Mouse (Mus musculus) kidney, embryonic 16.5 days (tissue): ENCODE measurements around the gene Fnip2. TPM values are rescaled to one million over a fixed set of nuclear protein-coding genes. Genes with fewer than 3 reads are reported as not detected.
A peak's percentile ranks its signal among the peaks of the same experiment; 100 is the strongest.

ENCODE experiments used
- ATAC-seq: fragments of 200-750 bp; cut with Nextera tagmentation; 2 replicates; pipeline ENCODE4 v1.8.0; 2017; ENCODE audit warnings: moderate TSS enrichment; ENCODE audit not compliant: low FRiP score, low TSS enrichment
- H3K27ac ChIP-seq: fragments of 300-500 bp; sonication (generic); 2 replicates; pipeline ENCODE4 v1.5.1; 2014; ENCODE audit warnings: low read length
- H3K27me3 ChIP-seq: fragments of 300-500 bp; sonication (generic); 2 replicates; pipeline ENCODE4 v1.6.1; 2014; ENCODE audit warnings: low read length, control low read depth, mixed read lengths; ENCODE audit not compliant: insufficient read depth
- H3K36me3 ChIP-seq: fragments of 300-500 bp; sonication (generic); 2 replicates; pipeline ENCODE4 v1.6.1; 2014; ENCODE audit warnings: low read length, control low read depth, mixed read lengths; ENCODE audit not compliant: insufficient read depth
- H3K4me1 ChIP-seq: fragments of 300-500 bp; sonication (generic); 2 replicates; pipeline ENCODE4 v1.6.1; 2014; ENCODE audit warnings: low read length, control low read depth, mixed read lengths; ENCODE audit not compliant: insufficient read depth
- H3K4me2 ChIP-seq: fragments of 300-500 bp; sonication (generic); replicated peaks from 2 replicates; pipeline ENCODE4 v1.6.1; 2014; ENCODE audit warnings: low read depth, low read length
- H3K4me3 ChIP-seq: fragments of 300-500 bp; sonication (generic); 2 replicates; pipeline ENCODE4 v1.5.1; 2014; ENCODE audit warnings: mild to moderate bottlenecking, low read length
- H3K9ac ChIP-seq: fragments of 300-500 bp; sonication (generic); replicated peaks from 2 replicates; pipeline ENCODE4 v1.6.1; 2014; ENCODE audit warnings: low read length
- H3K9me3 ChIP-seq: fragments of 300-500 bp; sonication (generic); 2 replicates; pipeline ENCODE4 v1.6.1; 2016; ENCODE audit warnings: low read length, control low read depth
- WGBS: fragments of 180-500 bp; shearing (Covaris S2); extraction: QIAGEN DNeasy Blood & Tissue Kit; methylation state at CpG from one replicate; pipeline ENCODE4 v1.1.7; 2014; 5-methylcytosine and 5-hydroxymethylcytosine counted together
- polyA plus RNA-seq: library from polyadenylated mRNA; unstranded; fragments of >200 nt; fragmentation: Nextera tagmentation; extraction: Ambion mirVana; gene quantifications from 2 replicates; pipeline ENCODE4 v1.2.1, GENCODE M21; 2015

Gene Fnip2
- polyA plus RNA-seq, 1 experiment from 2014 or later, result 3.2 TPM

DNA sequence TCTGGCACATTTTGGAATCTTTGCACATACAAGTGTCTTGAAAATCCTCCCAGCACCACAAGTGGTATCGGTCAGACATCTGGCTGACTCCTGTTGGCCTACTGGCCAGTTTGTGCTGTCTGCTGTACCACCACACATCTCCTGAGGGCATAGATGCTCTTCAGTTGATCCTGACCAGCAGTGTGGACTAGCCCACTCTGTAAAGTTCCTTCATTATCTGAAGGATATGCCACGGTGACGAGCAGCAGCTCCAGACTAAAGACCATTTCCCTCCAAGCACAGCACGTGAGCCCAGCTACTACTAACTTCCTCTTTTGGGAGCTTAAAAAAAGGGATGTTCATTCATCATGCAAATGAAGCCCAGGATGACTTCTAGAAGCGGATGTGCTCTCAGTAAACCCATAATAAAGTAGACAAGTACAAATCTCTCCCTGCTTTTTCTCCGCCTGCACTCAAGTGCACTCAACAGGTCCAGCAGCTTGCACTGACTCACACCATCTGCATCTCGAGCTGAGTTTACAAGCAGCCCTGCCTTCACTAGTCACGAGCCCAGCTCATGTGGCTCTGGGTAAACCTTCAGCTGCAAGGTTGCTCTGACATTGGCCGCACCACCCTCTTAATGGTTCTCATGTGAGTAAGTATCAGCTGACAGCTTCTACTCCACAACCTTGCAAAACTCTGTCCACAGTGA, 35.9 kb downstream of the Fnip2 start:
- Histone ChIP-seq H3K4me1 (peaks cover 12% of the 10 kb centered on the region), H3K27me3 (no peaks in the 10 kb centered on the region), H3K4me2 (no peak overlapping the region), H3K9ac (no peak overlapping the region), H3K9me3 (no peaks in the 10 kb centered on the region), H3K27ac (no peak overlapping the region), H3K4me3 (no peak overlapping the region), H3K36me3 (no peaks in the 10 kb centered on the region)
- ATAC-seq, result peak; percentile 71; the same call in 1 of the 2 replicates
- WGBS, result 64% methylated on average over 9 of the region's 9 CpGs

DNA sequence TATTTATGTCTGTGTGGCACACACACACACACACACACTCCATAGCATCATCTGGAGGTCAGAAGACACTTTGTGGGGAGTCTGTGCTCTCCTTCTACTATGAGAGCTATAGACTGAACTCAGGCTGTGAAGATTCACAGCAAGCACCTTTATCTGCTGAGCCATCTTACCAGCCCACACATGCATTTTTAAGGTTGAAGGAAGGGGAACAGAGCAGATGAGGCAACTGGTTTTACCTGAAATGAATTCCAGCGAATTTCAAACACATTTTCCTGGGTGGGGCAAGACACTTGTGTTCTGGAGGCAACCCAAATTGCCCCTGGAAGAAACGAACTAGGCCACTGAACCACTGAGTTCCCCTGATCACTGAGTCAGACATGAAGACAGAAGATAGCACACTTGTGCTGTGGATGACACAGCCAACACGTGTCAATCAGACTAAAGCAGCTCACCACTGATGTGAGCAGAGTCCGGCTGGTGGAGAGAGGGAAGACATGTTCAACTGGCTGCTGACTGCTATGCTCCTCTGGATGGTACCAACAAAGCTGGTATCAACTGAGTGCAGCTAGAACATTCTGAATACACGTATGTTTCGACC, 38.0 kb downstream of the Fnip2 start:
- Histone ChIP-seq H3K9ac (no peak overlapping the region), H3K9me3 (no peaks in the 10 kb centered on the region), H3K4me2 (no peak overlapping the region), H3K4me3 (no peak overlapping the region), H3K36me3 (no peaks in the 10 kb centered on the region), H3K4me1 (peaks cover 12% of the 10 kb centered on the region), H3K27me3 (no peaks in the 10 kb centered on the region), H3K27ac (no peak overlapping the region)
- ATAC-seq, result no peak
- 86% methylated on average over 6 of the region's 6 CpGs for WGBS

DNA sequence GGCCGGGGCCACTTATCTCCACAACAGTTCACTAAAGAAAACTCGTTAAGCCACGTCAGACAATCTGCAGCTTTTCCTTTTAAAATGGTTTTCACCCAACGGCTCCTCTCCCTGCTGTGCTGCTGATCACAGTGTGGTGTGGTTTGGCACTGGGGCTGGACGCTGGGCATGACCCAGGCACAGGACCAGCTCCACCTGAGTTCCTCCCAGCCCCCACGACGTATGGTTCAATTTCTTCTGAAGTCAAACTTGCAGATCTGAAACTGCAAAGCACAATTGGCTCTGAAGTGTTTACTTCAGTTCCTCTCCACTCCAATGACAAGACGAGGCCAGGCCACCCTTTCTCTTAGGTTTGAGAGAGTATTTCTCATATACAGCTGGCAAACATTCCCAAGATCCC, 39.1 kb downstream of the Fnip2 start:
- no peak overlapping the region for H3K27ac ChIP-seq
- no peak overlapping the region for H3K9ac ChIP-seq
- H3K4me2 ChIP-seq, result no peak overlapping the region
- 69% methylated on average over 8 of the region's 8 CpGs for WGBS
- H3K36me3 ChIP-seq, result no peaks in the 10 kb centered on the region
- H3K27me3 ChIP-seq, result no peaks in the 10 kb centered on the region
- no peak overlapping the region for H3K4me3 ChIP-seq
- H3K4me1 ChIP-seq, result peaks cover 12% of the 10 kb centered on the region
- no peak for ATAC-seq
- H3K9me3 ChIP-seq, result no peaks in the 10 kb centered on the region

DNA sequence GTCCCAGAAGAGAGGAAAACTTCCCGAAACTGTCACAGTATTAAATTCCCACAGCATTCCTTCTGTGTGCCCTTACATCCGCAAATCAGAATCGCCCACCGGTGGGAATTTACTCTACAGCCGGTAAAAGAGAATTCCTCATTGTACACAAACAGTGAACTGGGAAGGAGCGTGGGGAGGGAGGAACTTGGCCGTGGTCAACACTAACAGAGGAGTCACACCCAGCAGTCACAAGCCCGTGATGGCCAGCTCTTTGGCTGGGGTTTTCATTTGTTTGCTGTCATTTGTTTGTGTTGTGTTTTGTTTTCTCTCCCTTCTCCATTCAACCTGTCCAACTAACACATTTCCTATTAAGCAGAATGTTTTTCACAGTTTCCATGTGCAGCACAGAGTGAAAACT, 39.7 kb downstream of the Fnip2 start:
- Histone ChIP-seq H3K9ac (no peak overlapping the region), H3K36me3 (no peaks in the 10 kb centered on the region), H3K4me1 (peaks cover 12% of the 10 kb centered on the region), H3K4me2 (no peak overlapping the region), H3K27me3 (no peaks in the 10 kb centered on the region), H3K4me3 (no peak overlapping the region), H3K9me3 (no peaks in the 10 kb centered on the region), H3K27ac (no peak overlapping the region)
- no peak for ATAC-seq
- 52% methylated on average over 8 of the region's 8 CpGs for WGBS

DNA sequence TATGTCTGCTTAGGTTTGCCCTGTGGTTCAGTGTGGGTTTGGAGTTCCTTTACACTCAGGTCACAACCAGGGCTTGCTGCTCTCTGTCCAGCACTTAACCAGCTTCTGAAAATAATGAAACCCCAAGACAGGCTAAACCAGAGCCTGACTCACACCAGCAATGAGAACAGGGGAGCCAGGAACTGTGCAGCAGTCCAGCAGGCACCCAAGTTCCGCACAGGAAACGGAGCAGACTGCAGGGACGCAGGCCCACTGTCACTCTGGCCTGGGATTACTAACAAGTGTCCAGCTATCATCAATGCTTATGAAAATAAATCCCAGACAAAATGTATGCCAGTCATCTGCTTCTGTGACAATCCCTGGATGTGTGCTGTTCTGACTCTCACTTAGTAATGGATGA, 40.1 kb downstream of the Fnip2 start:
- H3K4me3 ChIP-seq, result no peak overlapping the region
- no peak for ATAC-seq
- no peak overlapping the region for H3K4me2 ChIP-seq
- no peaks in the 10 kb centered on the region for H3K27me3 ChIP-seq
- 86% methylated on average over 3 of the region's 3 CpGs for WGBS
- no peaks in the 10 kb centered on the region for H3K9me3 ChIP-seq
- H3K36me3 ChIP-seq, result no peaks in the 10 kb centered on the region
- no peak overlapping the region for H3K27ac ChIP-seq
- H3K9ac ChIP-seq, result no peak overlapping the region
- H3K4me1 ChIP-seq, result peaks cover 12% of the 10 kb centered on the region

DNA sequence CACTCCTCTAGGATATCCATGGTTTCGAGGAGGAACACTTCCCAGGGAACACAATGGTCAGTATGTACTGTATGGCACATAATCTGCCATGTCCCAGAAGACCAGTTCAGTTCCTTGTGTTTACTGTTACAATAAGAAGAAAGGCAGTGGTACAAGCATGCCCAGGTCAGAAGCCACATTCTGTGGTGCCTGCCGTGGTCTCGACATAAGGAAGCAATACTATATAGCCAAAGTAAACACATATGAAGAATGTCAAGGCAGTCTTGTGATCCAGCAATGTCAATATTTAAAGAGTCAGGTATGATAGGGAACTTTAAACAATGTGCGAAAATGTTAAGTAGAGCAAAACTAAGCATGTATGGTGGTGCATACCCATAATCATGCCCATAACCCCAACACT, 44.2 kb downstream of the Fnip2 start:
- Histone ChIP-seq H3K4me2 (no peak overlapping the region), H3K27me3 (no peaks in the 10 kb centered on the region), H3K9me3 (no peaks in the 10 kb centered on the region), H3K27ac (no peak overlapping the region), H3K4me3 (no peak overlapping the region), H3K36me3 (no peaks in the 10 kb centered on the region), H3K9ac (no peak overlapping the region), H3K4me1 (peaks cover 29% of the 10 kb centered on the region)
- 79% methylated on average over 4 of the region's 4 CpGs for WGBS
- no peak for ATAC-seq

DNA sequence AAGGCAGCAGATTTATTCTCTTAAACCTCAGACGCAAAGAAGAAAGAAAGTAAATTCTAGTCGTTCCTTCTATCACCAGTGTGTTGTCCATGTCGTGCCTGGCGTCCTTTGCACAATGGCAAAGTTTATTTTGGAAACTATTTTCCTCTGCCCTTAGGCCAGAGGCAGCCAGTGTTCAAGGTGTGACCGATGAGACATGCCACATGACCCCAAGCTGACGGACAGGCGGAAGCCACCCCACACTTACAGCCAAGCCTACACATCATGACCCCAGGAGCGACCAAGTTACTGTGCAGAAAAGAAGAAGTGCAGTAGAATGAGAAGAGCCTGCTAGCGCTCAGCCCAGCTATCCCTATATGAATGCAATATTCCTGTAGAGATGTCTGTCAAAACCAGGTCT, 47.7 kb downstream of the Fnip2 start:
- Histone ChIP-seq H3K4me1 (peaks cover 28% of the 10 kb centered on the region), H3K4me3 (no peak overlapping the region), H3K27me3 (no peaks in the 10 kb centered on the region), H3K36me3 (peaks cover 1% of the 10 kb centered on the region; the same call in 1 of the 2 replicates), H3K9me3 (no peaks in the 10 kb centered on the region), H3K4me2 (no peak overlapping the region), H3K9ac (no peak overlapping the region), H3K27ac (peak overlapping the region; percentile 83; the same call in 1 of the 2 replicates)
- ATAC-seq, result no peak
- WGBS, result 42% methylated on average over 9 of the region's 9 CpGs

DNA sequence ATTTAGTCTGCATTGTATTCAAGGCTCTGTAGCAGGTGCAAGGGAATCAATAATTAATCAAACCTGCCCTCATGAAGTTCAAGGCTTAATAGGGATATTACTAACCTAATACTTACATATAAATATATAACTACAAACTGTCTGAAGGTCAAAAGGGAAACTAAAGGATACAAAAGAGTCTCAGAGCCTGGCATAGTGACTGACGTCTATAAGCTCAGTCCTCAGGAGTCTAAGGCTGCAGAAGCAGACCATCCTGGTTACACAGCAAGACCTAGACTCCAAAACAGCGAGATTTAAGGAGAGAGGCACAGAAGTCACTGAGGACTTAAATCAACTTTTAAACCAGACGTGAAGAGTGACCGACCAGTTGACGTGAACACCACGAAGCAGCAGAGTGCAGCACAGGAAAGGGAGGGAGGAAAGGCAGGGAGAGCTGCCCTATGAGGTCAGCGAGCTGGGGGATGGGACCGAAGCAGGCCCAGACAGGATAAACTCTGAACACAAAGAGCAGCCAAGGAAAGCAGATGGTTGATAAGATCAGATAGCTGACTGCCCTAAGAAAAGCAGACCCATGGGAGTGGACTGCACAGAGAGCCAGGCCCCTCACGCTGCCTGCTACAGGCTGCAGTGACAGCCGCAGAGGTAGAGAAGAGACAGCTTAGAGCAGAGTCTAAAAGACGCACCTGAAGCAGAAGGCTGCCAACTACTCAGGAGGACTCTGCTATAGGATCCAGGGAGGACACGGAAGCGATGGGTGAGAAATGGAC, 48.7 kb downstream of the Fnip2 start:
- peak; percentile 93 for ATAC-seq
- Histone ChIP-seq H3K9ac (peak overlapping the region; percentile 51), H3K27ac (peak overlapping the region; percentile 83), H3K4me2 (peak overlapping the region; percentile 40), H3K27me3 (no peaks in the 10 kb centered on the region), H3K36me3 (peaks cover 5% of the 10 kb centered on the region; the same call in 1 of the 2 replicates), H3K4me3 (no peak overlapping the region), H3K9me3 (no peaks in the 10 kb centered on the region), H3K4me1 (peaks cover 28% of the 10 kb centered on the region)
- 9% methylated on average over 13 of the region's 13 CpGs for WGBS

DNA sequence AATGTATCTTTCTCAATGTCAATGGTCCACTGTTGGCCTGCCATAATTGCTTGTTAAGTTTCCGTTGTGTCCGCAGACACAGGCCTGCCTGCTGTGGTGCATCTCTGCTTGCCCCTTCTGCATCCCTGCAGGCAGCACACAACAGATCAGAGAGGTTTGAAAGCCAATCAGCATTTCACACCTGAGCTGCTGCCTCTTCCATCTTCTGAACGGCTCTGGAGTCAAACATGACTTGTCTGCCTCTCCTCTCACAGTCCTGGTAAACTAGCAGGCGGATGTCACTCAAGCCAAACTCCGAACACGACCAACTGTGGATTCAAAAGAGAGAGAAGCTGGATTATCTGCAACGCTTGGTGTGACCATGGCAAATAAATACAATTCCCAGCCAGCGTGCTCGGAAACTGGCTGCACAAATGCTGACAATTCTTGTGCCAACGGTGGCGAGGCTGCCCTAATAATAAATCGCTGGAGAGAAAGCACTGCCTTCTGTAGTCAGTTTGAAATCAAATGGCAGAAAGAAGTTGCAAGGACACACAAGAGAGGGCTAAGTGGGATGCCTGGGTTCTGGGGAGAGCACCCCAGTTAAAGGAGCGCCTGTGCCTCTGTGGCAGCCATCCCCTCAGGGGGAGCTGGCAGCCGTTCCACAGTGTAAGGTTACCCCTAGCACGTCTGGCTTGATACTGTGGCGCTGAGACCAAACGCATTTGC, 49.6 kb downstream of the Fnip2 start:
- WGBS, result 59% methylated on average over 17 of the region's 17 CpGs
- Histone ChIP-seq H3K9me3 (no peaks in the 10 kb centered on the region), H3K4me2 (no peak overlapping the region), H3K27me3 (no peaks in the 10 kb centered on the region), H3K4me1 (peaks cover 28% of the 10 kb centered on the region), H3K4me3 (no peak overlapping the region), H3K36me3 (peaks cover 5% of the 10 kb centered on the region; the same call in 1 of the 2 replicates), H3K27ac (peak overlapping the region; percentile 11), H3K9ac (no peak overlapping the region)
- ATAC-seq, result no peak
